Mouse (Mus musculus): ENCODE data around the gene Cabp4.

- TF ChIP-seq POLR2A (IDR thresholded peaks at IDR 0.05; ENCODE audit: extremely low read depth, insufficient read depth, low read length) (no peak), CTCF (IDR thresholded peaks at IDR 0.05; ENCODE audit: extremely low read depth, insufficient read depth, low read length) (no peak)
Observed at GRCm38 (mm10) chr19:4114551-4114950, 29.3 kb downstream of the Cabp4 start.

Data from cortical plate, adult 2 months (tissue).